Mouse (Mus musculus): ENCODE data around the gene Basp1. TPM values are rescaled to one million over a fixed set of nuclear protein-coding genes. Genes with fewer than 3 reads are reported as not detected.
"Not testable (repeated sequence)": the region's sequence is repeated elsewhere in the genome, so short reads cannot be mapped to it uniquely, and the experiment has no call there.

Gene Basp1
- polyA plus RNA-seq (2012; fragmentation: generic; extraction: Trizol), result 164 TPM
- long read RNA-seq, experiment 1, partial matches to known transcripts, result 0 of 8 reads
- long read RNA-seq, experiment 1, other reads (novel, unspliced or antisense), result 7 of 8 reads
- long read RNA-seq, experiment 2, partial matches to known transcripts, result 0 of 1 reads
- long read RNA-seq, experiment 2, other reads (novel, unspliced or antisense), result 1 of 1 reads

GRCm38 (mm10) chr15:25413378-25413901 is at the start of gene Basp1:
Gene Basp1 (minus strand): TSS chr15:25413764.
- H3ac ChIP-seq (ENCODE audit: control insufficient read depth, insufficient read length, low read depth), result peak within 1 kb of the TSS; percentile 79
- TF ChIP-seq USF1 (IDR thresholded peaks at IDR 0.05; ENCODE audit: low read depth) (no peak), MAX (IDR thresholded peaks at IDR 0.05) (no peak), MYOG (IDR thresholded peaks at IDR 0.05; ENCODE audit: control insufficient read depth, extremely low read depth, insufficient read length) (no peak), MYOD1 (IDR thresholded peaks at IDR 0.05; ENCODE audit: control insufficient read depth, insufficient read length, low read depth) (no peak), FOSL1 (IDR thresholded peaks at IDR 0.05; ENCODE audit: insufficient read depth, low read length, poor library complexity, severe bottlenecking) (no peak), CTCF (IDR thresholded peaks at IDR 0.05; ENCODE audit: control insufficient read depth, insufficient read depth, insufficient read length) (no peak)
- peaks cover 52% of the 10 kb centered on the region for H3K79me2 ChIP-seq (ENCODE audit: control insufficient read depth, insufficient read depth)
- peak within 1 kb of the TSS; percentile 87 for H3K4me3 ChIP-seq (ENCODE audit: insufficient read depth, poor library complexity, severe bottlenecking)
- peaks cover 42% of the 10 kb centered on the region for H3K79me3 ChIP-seq (ENCODE audit: low read depth)
- H3K36me3 ChIP-seq (ENCODE audit: control insufficient read depth, insufficient read depth), result peaks cover 30% of the 10 kb centered on the region
- no peaks in the 10 kb centered on the region for H3K27me3 ChIP-seq (ENCODE audit: control insufficient read depth, insufficient read depth, insufficient read length)

GRCm38 (mm10) chr15:25463076-25463475 is 49.5 kb upstream of the Basp1 start:
- not testable (repeated sequence) for H3K79me3 ChIP-seq (ENCODE audit: low read depth); H3K4me3 ChIP-seq (ENCODE audit: insufficient read depth, poor library complexity, severe bottlenecking); H3K27me3 ChIP-seq (ENCODE audit: control insufficient read depth, insufficient read depth, insufficient read length); H3K36me3 ChIP-seq (ENCODE audit: control insufficient read depth, insufficient read depth); H3K79me2 ChIP-seq (ENCODE audit: control insufficient read depth, insufficient read depth); H3ac ChIP-seq (ENCODE audit: control insufficient read depth, insufficient read length, low read depth)

- no peaks in the 10 kb centered on the region for H3K36me3 ChIP-seq (ENCODE audit: control insufficient read depth, insufficient read depth)
- H3K79me3 ChIP-seq (ENCODE audit: low read depth), result no peaks in the 10 kb centered on the region
- H3K79me2 ChIP-seq (ENCODE audit: control insufficient read depth, insufficient read depth), result no peaks in the 10 kb centered on the region
- H3ac ChIP-seq (ENCODE audit: control insufficient read depth, insufficient read length, low read depth), result no peak overlapping the region
- TF ChIP-seq MYOG (IDR thresholded peaks at IDR 0.05; ENCODE audit: control insufficient read depth, extremely low read depth, insufficient read length) (no peak), MYOD1 (IDR thresholded peaks at IDR 0.05; ENCODE audit: control insufficient read depth, insufficient read length, low read depth) (no peak), CEBPB (IDR thresholded peaks at IDR 0.05; ENCODE audit: low read depth) (no peak), FOSL1 (IDR thresholded peaks at IDR 0.05; ENCODE audit: insufficient read depth, low read length, poor library complexity, severe bottlenecking) (no peak), CTCF (IDR thresholded peaks at IDR 0.05; ENCODE audit: control insufficient read depth, insufficient read depth, insufficient read length) (no peak), USF1 (IDR thresholded peaks at IDR 0.05; ENCODE audit: low read depth) (no peak), MAX (IDR thresholded peaks at IDR 0.05) (no peak)
- H3K4me3 ChIP-seq (ENCODE audit: insufficient read depth, poor library complexity, severe bottlenecking), result no peak overlapping the region
- no peaks in the 10 kb centered on the region for H3K27me3 ChIP-seq (ENCODE audit: control insufficient read depth, insufficient read depth, insufficient read length)
Observed at GRCm38 (mm10) chr15:25462056-25462762, 48.6 kb upstream of the Basp1 start.

GRCm38 (mm10) chr15:25459901-25460300 is 46.3 kb upstream of the Basp1 start:
- TF ChIP-seq MAX (IDR thresholded peaks at IDR 0.05) (no peak), CTCF (IDR thresholded peaks at IDR 0.05; ENCODE audit: control insufficient read depth, insufficient read depth, insufficient read length) (no peak), FOSL1 (IDR thresholded peaks at IDR 0.05; ENCODE audit: insufficient read depth, low read length, poor library complexity, severe bottlenecking) (no peak), CEBPB (IDR thresholded peaks at IDR 0.05; ENCODE audit: low read depth) (no peak), USF1 (IDR thresholded peaks at IDR 0.05; ENCODE audit: low read depth) (peak; percentile 38), MYOD1 (IDR thresholded peaks at IDR 0.05; ENCODE audit: control insufficient read depth, insufficient read length, low read depth) (peak; percentile 94)
- H3K79me2 ChIP-seq (ENCODE audit: control insufficient read depth, insufficient read depth), result no peaks in the 10 kb centered on the region
- no peaks in the 10 kb centered on the region for H3K79me3 ChIP-seq (ENCODE audit: low read depth)
- H3K36me3 ChIP-seq (ENCODE audit: control insufficient read depth, insufficient read depth), result no peaks in the 10 kb centered on the region
- no peaks in the 10 kb centered on the region for H3K27me3 ChIP-seq (ENCODE audit: control insufficient read depth, insufficient read depth, insufficient read length)
- no peak overlapping the region for H3ac ChIP-seq (ENCODE audit: control insufficient read depth, insufficient read length, low read depth)
- H3K4me3 ChIP-seq (ENCODE audit: insufficient read depth, poor library complexity, severe bottlenecking), result no peak overlapping the region

GRCm38 (mm10) chr15:25457421-25457820 is 43.9 kb upstream of the Basp1 start:
- H3K27me3 ChIP-seq (ENCODE audit: control insufficient read depth, insufficient read depth, insufficient read length), result no peaks in the 10 kb centered on the region
- H3K4me3 ChIP-seq (ENCODE audit: insufficient read depth, poor library complexity, severe bottlenecking), result no peak overlapping the region
- no peak overlapping the region for H3ac ChIP-seq (ENCODE audit: control insufficient read depth, insufficient read length, low read depth)
- H3K79me2 ChIP-seq (ENCODE audit: control insufficient read depth, insufficient read depth), result no peaks in the 10 kb centered on the region
- H3K79me3 ChIP-seq (ENCODE audit: low read depth), result no peaks in the 10 kb centered on the region
- H3K36me3 ChIP-seq (ENCODE audit: control insufficient read depth, insufficient read depth), result no peaks in the 10 kb centered on the region
- TF ChIP-seq MYOD1 (IDR thresholded peaks at IDR 0.05; ENCODE audit: control insufficient read depth, insufficient read length, low read depth) (no peak), CTCF (IDR thresholded peaks at IDR 0.05; ENCODE audit: control insufficient read depth, insufficient read depth, insufficient read length) (no peak), MAX (IDR thresholded peaks at IDR 0.05) (no peak), USF1 (IDR thresholded peaks at IDR 0.05; ENCODE audit: low read depth) (no peak), FOSL1 (IDR thresholded peaks at IDR 0.05; ENCODE audit: insufficient read depth, low read length, poor library complexity, severe bottlenecking) (no peak), MYOG (IDR thresholded peaks at IDR 0.05; ENCODE audit: control insufficient read depth, extremely low read depth, insufficient read length) (no peak), CEBPB (IDR thresholded peaks at IDR 0.05; ENCODE audit: low read depth) (no peak)

GRCm38 (mm10) chr15:25453538-25453937 is 40.0 kb upstream of the Basp1 start:
- TF ChIP-seq MYOG (IDR thresholded peaks at IDR 0.05; ENCODE audit: control insufficient read depth, extremely low read depth, insufficient read length), result no peak
- TF ChIP-seq FOSL1 (IDR thresholded peaks at IDR 0.05; ENCODE audit: insufficient read depth, low read length, poor library complexity, severe bottlenecking), result no peak
- no peak for TF ChIP-seq MYOD1 (IDR thresholded peaks at IDR 0.05; ENCODE audit: control insufficient read depth, insufficient read length, low read depth)
- TF ChIP-seq MAX (IDR thresholded peaks at IDR 0.05), result no peak
- no peak for TF ChIP-seq CEBPB (IDR thresholded peaks at IDR 0.05; ENCODE audit: low read depth)
- no peak for TF ChIP-seq CTCF (IDR thresholded peaks at IDR 0.05; ENCODE audit: control insufficient read depth, insufficient read depth, insufficient read length)
- TF ChIP-seq USF1 (IDR thresholded peaks at IDR 0.05; ENCODE audit: low read depth), result no peak
- H3K36me3 ChIP-seq (ENCODE audit: control insufficient read depth, insufficient read depth), result no peaks in the 10 kb centered on the region
- no peaks in the 10 kb centered on the region for H3K79me3 ChIP-seq (ENCODE audit: low read depth)
- no peak overlapping the region for H3K4me3 ChIP-seq (ENCODE audit: insufficient read depth, poor library complexity, severe bottlenecking)
- H3ac ChIP-seq (ENCODE audit: control insufficient read depth, insufficient read length, low read depth), result no peak overlapping the region
- H3K27me3 ChIP-seq (ENCODE audit: control insufficient read depth, insufficient read depth, insufficient read length), result no peaks in the 10 kb centered on the region
- no peaks in the 10 kb centered on the region for H3K79me2 ChIP-seq (ENCODE audit: control insufficient read depth, insufficient read depth)
